Mouse (Mus musculus) heart, postnatal 25 days (tissue): ENCODE measurements around the gene Cdk9. TPM values are rescaled to one million over a fixed set of nuclear protein-coding genes. Genes with fewer than 3 reads are reported as not detected.

Experiments used
- DNase-seq: peaks from one replicate; pipeline ENCODE4 v3.0.0; 2022; ENCODE audit warnings: low spot score
- intact Hi-C: fragments of 180-260 bp; cut with DNase I; formaldehyde crosslinking; loops from one replicate; pipeline ENCODE4 v1.15.1; 2025
- total RNA-seq, 2 experiments: library from RNA; stranded (reverse); gene quantifications; 2 replicates each; pipeline ENCODE4 v1.2.3; 2021

Gene Cdk9
- total RNA-seq, 2 experiments from 2014 or later = 23.4 to 26.4 TPM

DNA sequence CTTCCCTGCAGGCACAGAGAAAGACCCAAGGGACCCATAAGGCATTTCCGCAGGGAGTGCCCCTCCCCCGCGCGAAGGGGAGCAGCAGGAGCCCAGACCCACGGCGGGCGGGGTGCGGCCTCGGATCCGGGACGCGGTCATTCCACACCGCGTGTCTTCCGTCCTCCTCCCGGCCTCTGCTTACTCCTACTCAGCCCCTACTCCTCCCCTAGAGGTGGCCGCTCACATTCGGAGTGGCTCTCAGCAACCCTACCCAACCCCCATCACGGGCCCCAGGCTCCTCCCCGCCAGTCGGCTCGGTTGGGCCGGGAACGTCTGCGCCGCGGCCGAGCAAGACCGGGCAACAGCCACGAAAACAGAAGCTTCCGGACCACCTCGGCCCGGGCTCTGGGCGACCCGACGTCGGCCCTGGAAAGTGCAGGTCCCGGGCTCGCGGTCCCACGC, 746 bp downstream of the Cdk9 start:
- peak; percentile 64 for DNase-seq
- intact Hi-C loops = loop anchor here (2.0 kb wide), 1 partner anchor 135 kb away; the partner anchor contains the start of gene Stxbp1

DNA sequence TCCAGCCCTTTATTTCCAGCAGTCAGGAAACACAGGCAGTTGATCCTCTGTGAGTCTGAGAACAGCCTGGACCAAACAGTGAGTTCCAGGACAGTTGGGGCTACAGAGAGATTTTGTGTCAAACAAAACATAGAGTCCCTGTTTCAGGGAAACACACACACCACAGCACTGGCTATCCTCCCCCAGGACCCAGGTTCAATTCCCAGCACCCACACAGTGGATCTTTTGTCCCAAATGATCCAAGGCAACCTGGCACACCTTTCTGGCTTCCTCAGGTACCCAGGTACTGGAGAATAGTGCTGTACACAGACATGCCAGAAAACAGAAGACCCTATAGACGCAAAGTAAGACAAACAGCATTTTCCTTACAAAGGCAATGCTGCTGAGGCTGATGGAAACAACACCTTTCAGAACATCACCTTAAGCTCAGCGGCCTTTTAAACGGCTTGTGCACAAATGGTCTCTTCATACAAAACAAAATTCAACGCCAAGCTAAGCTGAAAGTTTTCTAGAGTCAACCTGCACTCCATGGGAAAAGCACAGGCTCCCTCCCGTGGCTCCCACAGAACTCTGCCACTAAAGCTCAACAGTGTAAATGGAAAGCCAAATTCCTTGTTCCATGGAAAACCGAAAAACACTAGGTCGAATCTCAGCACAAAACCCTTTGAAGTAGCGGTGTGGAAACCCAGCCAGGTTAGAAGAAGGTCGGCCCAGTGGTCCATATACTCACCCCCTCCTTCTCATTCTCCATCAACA, 1.4 kb downstream of the Cdk9 start:
- intact Hi-C loops = loop anchor here (2.0 kb wide), 2 partner anchors 135 to 143 kb away; partner anchors contain the start of gene Stxbp1

DNA sequence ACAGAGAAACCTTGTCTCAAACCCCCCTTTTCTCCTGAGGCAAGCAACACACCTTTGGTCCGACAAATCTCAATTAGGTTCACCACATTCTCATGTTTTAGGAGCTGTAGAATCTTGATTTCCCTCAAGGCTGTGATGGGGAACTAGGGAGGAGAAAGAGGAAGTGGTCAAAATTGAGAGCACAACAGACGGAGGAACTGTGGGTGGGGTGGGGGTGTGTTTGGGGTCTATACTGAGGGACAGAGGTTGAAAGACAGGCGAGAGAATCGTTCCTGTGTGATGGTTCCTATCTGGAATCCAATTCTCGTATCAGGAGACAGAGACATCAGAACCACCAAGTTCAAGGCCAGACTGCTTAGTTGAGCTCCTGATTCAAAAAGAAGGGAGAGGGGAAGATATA, 2.5 kb downstream of the Cdk9 start:
- intact Hi-C loops = loop anchor here (2.0 kb wide), 1 partner anchor 144 kb away; no protein-coding TSS in a partner anchor
- no peak for DNase-seq

More for the DNA sequence above, 1.4 kb downstream of the Cdk9 start:
- DNase-seq = no peak

DNA sequence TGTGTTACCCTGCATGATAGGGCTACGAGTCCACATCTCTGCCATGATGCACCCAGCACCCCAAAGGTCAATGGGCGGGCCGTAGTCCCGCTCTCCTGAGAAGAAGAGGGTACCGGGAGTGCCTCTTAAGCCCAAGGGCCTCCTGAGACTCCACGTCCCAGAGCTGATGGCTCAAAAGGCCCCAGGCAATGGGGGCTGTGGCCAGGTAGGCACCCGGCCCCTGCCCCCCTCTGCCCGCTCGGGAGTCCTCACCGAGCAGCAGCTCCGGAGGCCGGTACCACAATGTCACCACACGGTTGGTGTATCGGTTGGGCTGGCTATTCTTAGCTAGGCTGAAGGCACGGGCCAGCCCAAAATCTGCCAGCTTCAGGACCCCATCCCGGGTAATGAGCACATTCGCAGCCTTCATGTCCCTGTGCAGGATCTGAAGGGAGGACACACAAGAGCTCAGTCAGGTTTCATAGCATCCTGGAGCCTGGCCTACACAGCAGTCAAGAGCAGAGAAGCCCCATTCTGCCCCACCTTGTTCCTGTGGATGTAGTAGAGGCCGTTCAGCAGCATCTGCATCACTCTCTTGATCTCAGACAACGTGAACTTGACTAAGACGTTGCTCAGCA, 3.2 kb downstream of the Cdk9 start:
- intact Hi-C loops = loop anchor here (2.0 kb wide), 2 partner anchors 15 to 145 kb away; no protein-coding TSS in a partner anchor
- DNase-seq = no peak

DNA sequence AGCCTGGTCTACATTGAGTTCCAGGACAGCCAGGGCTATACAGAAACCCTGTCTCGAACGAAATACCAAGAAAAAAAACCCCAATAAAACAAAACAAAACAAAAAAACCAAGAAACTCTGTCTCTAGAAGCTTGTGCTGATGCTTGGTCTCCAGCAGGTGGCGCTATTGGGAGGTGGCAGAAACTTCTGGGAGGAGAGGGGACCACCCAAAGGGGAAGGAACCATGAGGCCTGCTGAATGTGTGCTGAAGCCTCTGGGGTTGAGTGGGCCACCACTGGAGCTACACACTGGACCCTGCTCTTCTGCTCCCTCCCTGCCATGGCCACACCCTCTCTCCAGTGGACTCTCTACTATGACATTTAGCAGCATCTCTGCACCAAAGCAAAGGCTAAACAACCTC, 4.2 kb downstream of the Cdk9 start:
- no peak for DNase-seq
- intact Hi-C loops = loop anchor here (2.0 kb wide), 1 partner anchor 14 kb away; no protein-coding TSS in a partner anchor

DNA sequence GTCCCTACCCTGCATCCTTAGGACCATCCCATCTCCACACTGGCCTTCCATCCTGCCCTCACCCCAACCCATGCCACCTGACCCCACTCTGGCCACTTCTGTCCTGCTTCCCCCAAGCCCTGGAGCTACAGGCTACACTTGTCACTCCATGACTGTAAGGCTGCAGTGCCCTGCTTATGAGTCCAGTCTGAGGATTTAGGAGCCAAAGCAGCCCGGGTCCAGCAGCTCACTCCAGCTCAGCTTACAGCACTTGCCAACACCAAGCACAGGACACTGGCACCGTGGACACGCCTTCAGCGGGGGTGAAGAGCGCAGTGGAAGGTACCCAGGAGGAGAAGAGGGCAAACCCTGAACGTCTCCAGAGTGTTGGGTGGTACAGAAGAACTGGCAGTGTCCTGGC, 5.9 kb downstream of the Cdk9 start:
- DNase-seq = no peak
- intact Hi-C loops = no loop called here

DNA sequence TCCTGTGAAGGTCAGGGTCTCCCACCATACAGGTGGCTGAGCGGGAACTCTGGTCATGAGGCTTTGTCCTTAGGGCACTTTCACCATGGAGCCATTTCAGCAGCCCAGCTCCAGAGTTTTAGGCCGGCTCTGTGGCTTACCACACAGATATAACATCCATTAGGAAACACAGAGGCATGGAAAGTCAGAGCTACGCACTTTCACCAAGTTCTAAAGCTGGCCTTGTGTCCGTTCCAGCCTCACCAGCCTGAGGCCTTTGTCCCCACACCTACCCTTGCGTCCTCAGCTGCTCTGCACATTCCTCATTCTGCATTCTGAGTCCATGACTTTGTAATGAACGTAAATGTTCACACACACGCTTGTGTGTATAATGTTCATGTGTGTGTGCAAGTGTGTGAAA, 7.9 kb downstream of the Cdk9 start:
- no peak for DNase-seq
- intact Hi-C loops = no loop called here

DNA sequence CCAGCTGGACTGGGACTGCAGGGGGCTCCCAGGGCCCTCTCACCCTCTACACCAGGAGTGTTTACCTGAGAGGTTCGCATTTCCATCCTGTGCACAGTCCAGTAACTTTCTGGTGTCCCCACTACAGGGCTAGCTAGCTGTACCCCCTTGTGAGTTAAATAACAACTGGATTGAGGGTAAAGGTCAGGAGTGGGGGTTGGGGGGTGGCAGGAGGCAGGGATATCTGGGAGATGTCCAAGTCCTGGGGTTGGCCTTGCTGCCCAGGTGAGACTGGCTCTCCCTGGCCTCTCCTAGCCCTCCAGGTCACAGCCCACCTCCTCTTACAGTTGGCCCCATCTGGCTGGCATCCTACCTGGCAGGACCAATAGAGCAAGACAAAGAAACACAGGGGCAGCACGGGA, 8.9 kb downstream of the Cdk9 start, which contains the start of gene Fpgs:
TSS of gene Fpgs (minus strand) at position 125 of the 401 bp plus-strand sequence.
- intact Hi-C loops = no loop called here
- no peak for DNase-seq

DNA sequence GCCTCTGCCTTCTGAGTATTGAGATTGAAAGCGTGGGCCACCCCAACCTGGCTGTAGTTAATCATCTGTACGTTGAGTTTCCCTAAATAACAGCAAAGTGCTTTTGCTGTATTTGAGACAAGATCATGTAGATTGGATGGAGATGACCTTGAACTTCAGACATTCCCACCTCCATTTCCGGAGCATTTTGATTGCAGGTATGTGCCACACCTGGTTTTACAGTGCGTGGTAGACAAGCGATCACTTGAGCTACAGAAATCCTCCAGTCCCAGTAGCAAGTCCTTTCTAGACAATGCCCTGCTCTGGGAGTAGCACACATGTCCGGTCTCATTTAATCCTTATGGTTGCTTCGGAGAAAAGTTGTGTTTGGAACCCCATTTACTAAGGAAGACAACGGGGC, 9.8 kb downstream of the Cdk9 start:
- DNase-seq = no peak
- intact Hi-C loops = no loop called here

DNA sequence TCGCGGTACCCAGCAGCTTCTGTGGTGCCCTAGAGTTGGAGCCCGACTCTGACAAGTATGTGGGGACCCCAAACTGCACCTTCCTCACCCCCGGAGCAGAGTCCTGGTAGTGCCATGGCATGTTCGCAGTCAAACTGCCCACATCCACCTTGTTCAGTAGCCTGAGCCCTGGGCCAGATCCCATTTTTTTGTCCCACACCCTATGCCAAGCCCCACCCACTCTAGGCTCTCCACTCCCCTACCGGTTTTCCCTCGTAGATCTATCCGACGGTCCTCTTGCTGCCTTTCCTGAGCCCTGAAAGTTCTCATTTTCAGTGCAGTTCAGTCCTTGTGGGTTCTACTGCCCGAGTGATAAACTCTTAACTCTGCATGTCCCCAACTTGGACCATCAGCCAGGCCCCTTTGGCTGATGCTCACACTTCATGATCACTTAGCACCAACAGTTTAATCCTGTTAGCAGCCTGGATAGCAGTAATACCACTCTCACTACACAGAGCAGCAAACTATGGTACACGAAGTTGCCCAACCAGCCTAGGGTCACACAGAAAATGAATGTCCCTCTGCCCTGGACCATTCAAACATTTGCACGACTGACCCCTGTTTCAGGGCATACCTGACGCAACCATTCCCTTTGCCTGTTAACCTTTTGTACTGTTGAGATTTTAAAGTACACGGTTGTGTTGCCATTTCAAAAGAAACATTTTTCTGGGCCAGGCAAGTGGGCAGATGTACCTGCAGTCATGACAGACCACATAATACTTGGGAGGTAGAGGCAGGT, 11.7 kb downstream of the Cdk9 start:
- intact Hi-C loops = no loop called here
- no peak for DNase-seq

DNA sequence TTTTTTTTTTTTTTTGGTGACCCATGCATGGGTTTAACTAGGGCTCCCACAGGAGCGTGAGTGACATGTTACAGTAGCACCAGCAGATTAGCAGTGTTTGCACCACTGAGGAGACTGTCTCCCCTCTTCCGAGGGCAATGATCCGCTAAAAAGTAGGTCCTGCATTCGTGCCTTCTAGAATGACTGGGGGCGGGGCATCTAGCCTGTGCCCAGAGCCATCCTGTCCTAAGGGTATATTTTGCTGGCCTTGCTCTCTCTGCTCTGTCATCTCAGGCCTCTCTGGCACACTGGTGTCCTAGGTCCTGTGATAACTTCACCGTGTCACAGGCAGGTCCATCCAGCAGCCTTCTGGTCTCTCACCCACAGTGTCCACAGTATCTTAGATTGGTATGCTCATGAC, 13.2 kb downstream of the Cdk9 start:
- intact Hi-C loops = no loop called here
- no peak for DNase-seq

DNA sequence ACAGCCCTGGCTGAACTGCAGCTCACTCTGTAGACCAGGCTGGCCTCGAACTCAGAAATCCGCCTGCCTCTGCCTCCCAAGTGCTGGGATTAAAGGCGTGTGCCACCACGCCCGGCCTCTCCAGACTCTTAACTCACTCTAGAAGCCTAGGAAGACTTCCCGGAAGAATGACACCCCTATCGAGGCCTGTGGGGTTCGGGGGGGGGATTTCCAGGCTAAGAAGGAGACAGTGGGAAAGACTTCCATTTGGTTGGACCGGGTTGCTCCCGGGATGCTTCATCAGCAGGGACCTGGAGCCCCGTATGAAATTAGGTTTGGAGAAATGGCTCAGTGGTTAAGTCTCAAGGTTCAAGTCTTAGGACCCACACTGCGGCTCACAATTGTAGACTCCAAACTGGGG, 18.2 kb downstream of the Cdk9 start:
- intact Hi-C loops = loop anchor here (2.0 kb wide), 1 partner anchor 14 kb away; no protein-coding TSS in a partner anchor
- DNase-seq = no peak

DNA sequence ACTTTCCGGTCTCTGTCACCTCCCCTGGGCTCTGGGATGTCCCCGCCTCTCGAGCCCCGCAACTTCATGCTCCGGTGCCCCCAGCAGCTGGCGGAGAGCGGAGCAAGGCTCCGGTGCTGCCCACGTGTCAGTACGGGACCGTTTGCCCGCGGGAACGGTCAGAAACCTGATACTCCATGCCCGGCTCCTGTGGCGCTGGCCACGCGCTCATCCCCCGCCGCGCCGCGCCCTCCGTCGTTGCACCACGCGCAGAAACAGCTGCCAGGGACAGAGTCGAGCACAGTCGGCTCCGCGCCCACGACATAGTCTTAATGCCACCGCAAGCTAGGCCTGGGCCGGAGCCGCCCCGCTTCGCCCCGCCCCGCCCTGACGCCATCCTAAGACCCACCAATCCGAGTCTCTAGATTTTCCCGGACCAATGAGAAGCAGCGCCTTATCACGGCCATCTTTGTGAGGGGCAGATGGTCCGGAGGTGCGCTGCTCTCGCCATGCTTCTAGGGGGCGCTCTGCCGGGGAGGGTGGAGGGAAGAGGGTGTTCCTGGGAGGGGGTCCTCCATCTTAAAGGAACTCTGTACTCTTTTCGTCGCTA, 19.0 kb downstream of the Cdk9 start:
- DNase-seq = peak; percentile 92
- intact Hi-C loops = loop anchor here (2.0 kb wide), 1 partner anchor 15 kb away; no protein-coding TSS in a partner anchor

DNA sequence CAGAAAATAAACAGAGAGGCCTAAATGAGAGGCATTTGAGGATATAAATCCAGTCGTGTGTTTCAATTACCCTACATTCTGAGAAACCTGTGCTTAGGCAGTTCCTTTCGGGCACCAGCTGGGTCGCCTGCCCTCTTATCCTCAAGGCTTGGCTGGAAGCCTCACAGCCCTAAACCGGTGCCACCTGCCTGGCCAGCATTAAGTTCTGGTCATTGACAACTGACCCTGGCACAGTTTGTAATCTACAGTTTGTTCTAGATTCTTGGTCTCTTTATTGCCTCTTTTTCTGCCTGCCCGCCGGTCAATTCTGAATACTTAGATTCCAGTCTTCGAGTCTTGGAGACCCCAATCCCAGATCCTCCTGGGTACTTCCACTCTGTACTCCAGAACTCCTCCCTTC, 19.6 kb downstream of the Cdk9 start:
- intact Hi-C loops = no loop called here

DNA sequence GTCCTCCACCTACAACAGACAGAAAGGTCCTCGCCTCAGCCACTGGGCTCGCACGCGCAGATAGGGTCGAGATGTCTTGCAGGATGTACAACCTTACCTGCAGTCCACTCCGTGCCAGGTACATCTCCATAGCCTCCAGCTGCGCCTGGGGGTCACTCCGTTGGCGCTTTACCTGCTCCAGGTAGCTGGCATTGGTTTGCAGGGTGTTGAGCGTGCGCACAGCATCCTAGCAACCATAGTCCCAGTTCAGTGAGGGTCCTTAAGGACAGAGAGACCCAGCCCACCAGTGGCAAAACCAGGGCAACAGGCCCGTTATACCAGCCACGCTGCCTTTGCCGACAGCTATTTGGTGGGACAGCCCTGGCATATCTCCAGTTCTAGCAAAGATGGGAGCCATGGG, 20.4 kb downstream of the Cdk9 start:
- intact Hi-C loops = no loop called here
- DNase-seq = no peak

More for the DNA sequence above, 19.6 kb downstream of the Cdk9 start:
- DNase-seq = no peak

DNA sequence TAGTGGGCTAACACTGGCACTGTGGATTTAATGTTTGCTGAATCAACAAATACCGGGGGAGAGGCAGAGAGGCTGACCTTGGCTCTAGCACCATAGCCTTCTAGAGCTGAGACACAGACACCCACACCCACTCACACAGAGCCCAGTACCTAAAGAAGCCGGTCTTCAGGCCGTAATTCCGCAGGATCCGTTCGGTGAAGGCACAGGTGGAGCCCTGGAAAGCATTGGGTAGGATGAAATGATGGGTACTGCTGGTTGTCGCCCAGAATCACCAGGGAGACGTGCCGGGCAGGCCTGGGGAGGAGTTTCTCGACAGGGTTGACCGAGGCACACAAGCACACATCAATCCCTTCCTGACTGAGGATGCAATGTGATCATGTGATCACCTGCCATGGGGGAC, 21.8 kb downstream of the Cdk9 start:
- DNase-seq = no peak
- intact Hi-C loops = no loop called here

DNA sequence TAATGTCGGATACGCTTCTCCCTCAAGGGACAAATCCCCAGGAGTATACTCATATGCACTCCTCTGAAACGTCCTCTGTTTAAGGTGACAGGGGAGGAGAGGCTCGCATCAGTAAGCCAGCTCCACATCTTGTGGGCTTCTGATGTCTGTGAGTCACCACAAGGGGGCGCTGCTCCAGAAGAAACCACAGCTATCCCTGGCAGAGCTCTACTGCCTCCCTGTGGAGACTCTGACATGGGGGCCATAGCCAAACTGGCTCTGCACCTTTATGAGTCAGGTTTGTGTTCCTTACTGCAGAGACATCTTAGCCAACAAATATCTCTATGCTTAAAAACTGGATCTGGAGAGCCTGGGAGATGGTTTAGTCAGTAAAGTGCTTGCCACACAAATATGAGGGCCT, 23.5 kb downstream of the Cdk9 start:
- intact Hi-C loops = loop anchor here (1.0 to 2.0 kb wide), 3 partner anchors 29 to 107 kb away; no protein-coding TSS in a partner anchor
- peak; percentile 73 for DNase-seq

DNA sequence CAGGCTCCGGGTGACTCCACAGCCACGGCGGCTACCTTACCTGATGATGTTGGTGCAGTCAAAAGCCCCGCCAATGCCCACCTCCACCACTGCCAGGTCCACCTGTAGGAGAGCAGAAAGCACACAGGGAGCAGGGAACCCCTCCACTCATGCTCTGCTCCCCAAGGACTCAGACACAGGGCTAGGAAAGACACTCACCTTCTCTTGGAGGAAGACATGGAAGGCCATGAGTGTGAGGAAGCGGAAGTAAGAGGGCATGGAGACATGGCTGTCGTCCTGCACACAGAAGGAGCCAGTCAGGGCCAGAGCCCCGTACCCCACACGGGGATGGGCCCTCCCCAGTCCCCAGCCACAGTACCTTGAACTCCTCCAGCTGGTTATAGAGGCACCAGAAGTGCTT, 25.3 kb downstream of the Cdk9 start:
- intact Hi-C loops = no loop called here

DNA sequence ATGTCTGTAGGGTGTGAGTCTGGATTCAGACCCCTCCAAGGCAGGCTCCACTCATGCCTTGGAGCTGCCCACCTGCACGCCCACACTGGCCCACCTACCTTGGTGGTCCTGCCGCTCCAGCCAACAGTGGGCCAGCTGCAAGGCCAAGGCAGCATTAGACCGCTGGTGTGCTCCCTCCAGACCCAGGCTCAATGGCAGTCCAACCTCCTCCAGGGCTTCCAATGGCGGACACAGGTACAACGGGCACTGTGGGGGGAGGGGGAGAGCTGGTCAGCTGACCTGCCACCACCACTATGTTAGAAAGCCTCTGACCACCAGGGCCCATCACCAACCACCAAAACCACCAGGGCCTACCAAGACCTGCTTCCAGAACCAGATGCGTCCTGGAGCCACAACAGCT, 26.2 kb downstream of the Cdk9 start:
- intact Hi-C loops = no loop called here
- no peak for DNase-seq

More for the DNA sequence above, 25.3 kb downstream of the Cdk9 start:
- DNase-seq = no peak

DNA sequence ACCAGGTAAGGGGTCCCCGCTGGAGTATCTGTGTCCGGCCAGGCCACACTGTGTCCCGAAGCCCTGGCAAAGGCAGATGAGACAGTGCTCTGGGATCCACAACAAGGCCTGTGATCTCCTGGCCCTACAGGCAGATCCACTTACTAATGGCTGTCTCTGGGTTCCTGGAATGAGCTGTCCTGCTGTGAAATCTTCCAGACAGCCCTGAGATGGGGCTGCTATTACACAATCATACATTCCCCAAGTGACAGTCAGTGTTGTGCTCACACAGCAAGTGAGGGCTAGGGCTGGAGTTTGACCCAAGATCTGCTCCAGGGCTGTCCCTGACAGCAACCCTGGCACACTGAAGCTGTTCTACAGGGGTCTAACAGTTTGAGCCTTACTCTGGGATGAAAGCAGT, 27.1 kb downstream of the Cdk9 start:
- intact Hi-C loops = no loop called here
- no peak for DNase-seq
